Mouse (Mus musculus): Measurements from ENCODE around the gene Tspear. TPM values are rescaled to one million over a fixed set of nuclear protein-coding genes. Genes with fewer than 3 reads are reported as not detected.

Gene Tspear
- polyA plus RNA-seq, 1 experiment from 2014 or later = 2.8 TPM

GRCm38 (mm10) chr10:77846961-77847360 lies 160.6 kb downstream of the Tspear start:
- H3K36me3 ChIP-seq = no peaks in the 10 kb centered on the region
- no peak overlapping the region for H3K27ac ChIP-seq
- 21% methylated on average over 2 of the region's 2 CpGs for WGBS
- H3K9me3 ChIP-seq = no peaks in the 10 kb centered on the region
- no peak overlapping the region for H3K9ac ChIP-seq
- H3K4me2 ChIP-seq = no peak overlapping the region
- ATAC-seq (ENCODE audit: insufficient number of reproducible peaks, low FRiP score, low TSS enrichment, low read depth) = no peak
- no peak overlapping the region for H3K4me3 ChIP-seq
- no peaks in the 10 kb centered on the region for H3K4me1 ChIP-seq
- H3K27me3 ChIP-seq = no peaks in the 10 kb centered on the region

GRCm38 (mm10) chr10:77847538-77847937 lies 161.2 kb downstream of the Tspear start:
- WGBS = 82% methylated on average over 2 of the region's 2 CpGs
- no peaks in the 10 kb centered on the region for H3K27me3 ChIP-seq
- H3K9ac ChIP-seq = no peak overlapping the region
- no peaks in the 10 kb centered on the region for H3K36me3 ChIP-seq
- H3K27ac ChIP-seq = no peak overlapping the region
- H3K9me3 ChIP-seq = no peaks in the 10 kb centered on the region
- no peaks in the 10 kb centered on the region for H3K4me1 ChIP-seq
- H3K4me3 ChIP-seq = no peak overlapping the region
- no peak overlapping the region for H3K4me2 ChIP-seq
- ATAC-seq (ENCODE audit: insufficient number of reproducible peaks, low FRiP score, low TSS enrichment, low read depth) = no peak

- ATAC-seq (ENCODE audit: insufficient number of reproducible peaks, low FRiP score, low TSS enrichment, low read depth) = no peak
- H3K4me1 ChIP-seq = no peaks in the 10 kb centered on the region
- H3K27ac ChIP-seq = no peak within 1 kb of the TSS
- H3K9ac ChIP-seq = no peak within 1 kb of the TSS
- no peaks in the 10 kb centered on the region for H3K36me3 ChIP-seq
- H3K27me3 ChIP-seq = no peaks in the 10 kb centered on the region
- 64% methylated on average over 9 of the region's 9 CpGs for WGBS
- H3K4me3 ChIP-seq = no peak within 1 kb of the TSS
- H3K9me3 ChIP-seq = no peaks in the 10 kb centered on the region
- H3K4me2 ChIP-seq = no peak within 1 kb of the TSS
Observed at GRCm38 (mm10) chr10:77852559-77852958, 166.2 kb downstream of the Tspear start, which contains the start of gene Gm10318. Gene Gm10318 (plus strand): TSS chr10:77852859.

- no peak for ATAC-seq (ENCODE audit: insufficient number of reproducible peaks, low FRiP score, low TSS enrichment, low read depth)
- 58% methylated on average over 7 of the region's 7 CpGs for WGBS
- Histone ChIP-seq H3K4me2 (no peak within 1 kb of the TSS), H3K27ac (no peak within 1 kb of the TSS), H3K4me1 (0 out of 2 replicates have a peak, but pooled peaks cover 9% of the 10 kb centered on the region), H3K36me3 (no peaks in the 10 kb centered on the region), H3K9ac (no peak within 1 kb of the TSS), H3K4me3 (no peak within 1 kb of the TSS), H3K9me3 (no peaks in the 10 kb centered on the region), H3K27me3 (no peaks in the 10 kb centered on the region)
Observed at GRCm38 (mm10) chr10:77861675-77862074, 175.3 kb downstream of the Tspear start, which contains the start of gene Gm3285. Gene Gm3285 (plus strand): TSS chr10:77861975.

- Histone ChIP-seq H3K9me3 (no peaks in the 10 kb centered on the region), H3K4me3 (0 out of 2 replicates have a peak overlapping the region, but pooled peaks have one; percentile 19), H3K4me2 (peak overlapping the region; percentile 38), H3K27ac (no peak overlapping the region), H3K36me3 (no peaks in the 10 kb centered on the region), H3K9ac (no peak overlapping the region), H3K4me1 (0 out of 2 replicates have a peak, but pooled peaks cover 9% of the 10 kb centered on the region), H3K27me3 (no peaks in the 10 kb centered on the region)
- peak; percentile 78 for ATAC-seq (ENCODE audit: insufficient number of reproducible peaks, low FRiP score, low TSS enrichment, low read depth)
- WGBS = 27% methylated on average over 14 of the region's 14 CpGs
Observed at GRCm38 (mm10) chr10:77864067-77864761, 177.8 kb downstream of the Tspear start.

GRCm38 (mm10) chr10:77864762-77865143 lies 178.4 kb downstream of the Tspear start:
- H3K4me3 ChIP-seq = 0 out of 2 replicates have a peak overlapping the region, but pooled peaks have one; percentile 19
- H3K4me1 ChIP-seq = 0 out of 2 replicates have a peak, but pooled peaks cover 9% of the 10 kb centered on the region
- 19% methylated on average over 11 of the region's 11 CpGs for WGBS
- no peaks in the 10 kb centered on the region for H3K9me3 ChIP-seq
- no peak for ATAC-seq (ENCODE audit: insufficient number of reproducible peaks, low FRiP score, low TSS enrichment, low read depth)
- no peak overlapping the region for H3K27ac ChIP-seq
- no peaks in the 10 kb centered on the region for H3K36me3 ChIP-seq
- H3K4me2 ChIP-seq = peak overlapping the region; percentile 38
- no peaks in the 10 kb centered on the region for H3K27me3 ChIP-seq
- no peak overlapping the region for H3K9ac ChIP-seq

- Histone ChIP-seq H3K27me3 (no peaks in the 10 kb centered on the region), H3K27ac (no peak overlapping the region), H3K9ac (no peak overlapping the region), H3K36me3 (no peaks in the 10 kb centered on the region), H3K4me3 (no peak overlapping the region), H3K4me1 (0 out of 2 replicates have a peak, but pooled peaks cover 9% of the 10 kb centered on the region), H3K4me2 (no peak overlapping the region), H3K9me3 (no peaks in the 10 kb centered on the region)
- WGBS = 8% methylated on average over 1 of the region's 1 CpGs
- no peak for ATAC-seq (ENCODE audit: insufficient number of reproducible peaks, low FRiP score, low TSS enrichment, low read depth)
Observed at GRCm38 (mm10) chr10:77867546-77867945, 181.2 kb downstream of the Tspear start.

GRCm38 (mm10) chr10:77869651-77870050 lies 183.3 kb downstream of the Tspear start:
- no peak overlapping the region for H3K27ac ChIP-seq
- ATAC-seq (ENCODE audit: insufficient number of reproducible peaks, low FRiP score, low TSS enrichment, low read depth) = no peak
- no peaks in the 10 kb centered on the region for H3K36me3 ChIP-seq
- WGBS = 85% methylated on average over 7 of the region's 7 CpGs
- no peaks in the 10 kb centered on the region for H3K9me3 ChIP-seq
- H3K4me2 ChIP-seq = no peak overlapping the region
- no peak overlapping the region for H3K4me3 ChIP-seq
- 0 out of 2 replicates have a peak, but pooled peaks cover 4% of the 10 kb centered on the region for H3K4me1 ChIP-seq
- no peaks in the 10 kb centered on the region for H3K27me3 ChIP-seq
- no peak overlapping the region for H3K9ac ChIP-seq

GRCm38 (mm10) chr10:77878985-77879384 lies 192.6 kb downstream of the Tspear start:
- H3K9ac ChIP-seq = no peak overlapping the region
- no peaks in the 10 kb centered on the region for H3K4me1 ChIP-seq
- no peak overlapping the region for H3K4me2 ChIP-seq
- no peaks in the 10 kb centered on the region for H3K27me3 ChIP-seq
- H3K4me3 ChIP-seq = no peak overlapping the region
- no peaks in the 10 kb centered on the region for H3K36me3 ChIP-seq
- H3K27ac ChIP-seq = no peak overlapping the region
- ATAC-seq (ENCODE audit: insufficient number of reproducible peaks, low FRiP score, low TSS enrichment, low read depth) = no peak
- WGBS = 62% methylated on average over 6 of the region's 6 CpGs
- H3K9me3 ChIP-seq = no peaks in the 10 kb centered on the region

- 75% methylated on average over 3 of the region's 3 CpGs for WGBS
- H3K4me3 ChIP-seq = no peak overlapping the region
- H3K36me3 ChIP-seq = no peaks in the 10 kb centered on the region
Observed at GRCm38 (mm10) chr10:77880305-77880704, 193.9 kb downstream of the Tspear start.

GRCm38 (mm10) chr10:77882553-77882952 lies 196.2 kb downstream of the Tspear start:
- Histone ChIP-seq H3K9ac (no peak overlapping the region), H3K36me3 (no peaks in the 10 kb centered on the region), H3K4me3 (no peak overlapping the region), H3K27ac (no peak overlapping the region), H3K9me3 (no peaks in the 10 kb centered on the region), H3K4me1 (no peaks in the 10 kb centered on the region), H3K27me3 (no peaks in the 10 kb centered on the region), H3K4me2 (no peak overlapping the region)
- 80% methylated on average over 5 of the region's 5 CpGs for WGBS
- ATAC-seq (ENCODE audit: insufficient number of reproducible peaks, low FRiP score, low TSS enrichment, low read depth) = no peak

More at GRCm38 (mm10) chr10:77880305-77880704, 193.9 kb downstream of the Tspear start:
- no peak overlapping the region for H3K4me2 ChIP-seq
- H3K27ac ChIP-seq = no peak overlapping the region
- H3K4me1 ChIP-seq = no peaks in the 10 kb centered on the region
- no peaks in the 10 kb centered on the region for H3K27me3 ChIP-seq
- H3K9ac ChIP-seq = no peak overlapping the region
- ATAC-seq (ENCODE audit: insufficient number of reproducible peaks, low FRiP score, low TSS enrichment, low read depth) = no peak
- H3K9me3 ChIP-seq = no peaks in the 10 kb centered on the region

- no peaks in the 10 kb centered on the region for H3K27me3 ChIP-seq
- no peaks in the 10 kb centered on the region for H3K4me1 ChIP-seq
- 47% methylated on average over 12 of the region's 12 CpGs for WGBS
- no peak overlapping the region for H3K9ac ChIP-seq
- no peak overlapping the region for H3K4me2 ChIP-seq
- no peak overlapping the region for H3K4me3 ChIP-seq
- no peak overlapping the region for H3K27ac ChIP-seq
- H3K9me3 ChIP-seq = no peaks in the 10 kb centered on the region
- no peak for ATAC-seq (ENCODE audit: insufficient number of reproducible peaks, low FRiP score, low TSS enrichment, low read depth)
- H3K36me3 ChIP-seq = no peaks in the 10 kb centered on the region
Observed at GRCm38 (mm10) chr10:77886007-77886747, 199.8 kb downstream of the Tspear start.
